Mouse (Mus musculus) cortical plate, adult 2 months (tissue): ENCODE results near the gene Prm2.

Experiments used
- CTCF ChIP-seq: fragments of 200-500 bp; IDR thresholded peaks from 2 replicates; pipeline ENCODE4 v1.5.1; 2011; ENCODE audit warnings: mild to moderate bottlenecking, control low read depth, low read length; ENCODE audit not compliant: insufficient read depth; ENCODE audit errors: extremely low read depth
- POLR2A ChIP-seq: fragments of 200-500 bp; IDR thresholded peaks from 2 replicates; pipeline ENCODE4 v1.6.1; 2011; ENCODE audit warnings: mild to moderate bottlenecking, low read length, control low read depth; ENCODE audit not compliant: insufficient read depth; ENCODE audit errors: extremely low read depth

DNA sequence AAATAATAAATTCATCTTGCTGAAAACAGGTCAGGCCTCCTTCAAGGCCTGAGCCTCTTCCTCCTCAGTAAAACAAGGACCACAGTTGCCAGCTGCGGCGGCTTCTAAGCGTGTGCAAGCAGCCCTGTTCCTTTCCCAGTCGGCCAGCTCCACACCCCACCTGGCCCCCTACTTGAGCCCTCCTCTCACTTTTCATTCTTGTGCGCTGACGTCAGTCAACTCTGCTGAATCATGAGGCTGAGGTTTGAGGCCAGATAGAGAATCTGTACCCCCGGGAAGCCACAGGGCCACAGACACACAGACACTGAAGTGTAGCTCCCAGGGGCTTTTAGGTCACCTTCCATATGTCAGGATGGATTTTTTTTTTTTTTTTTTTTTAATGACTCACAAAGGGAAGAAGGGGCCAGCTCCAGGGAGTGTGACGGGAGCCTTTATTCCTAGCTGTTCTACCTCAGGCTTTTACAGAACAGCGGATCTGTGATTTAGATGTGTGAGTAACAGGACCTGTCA, 14.0 kb downstream of the Prm2 start:
- TF ChIP-seq CTCF (no peak), POLR2A (no peak)
